Comparison of ENCODE assay signal across 8 mouse cellular contexts in the genomic region with DNA sequence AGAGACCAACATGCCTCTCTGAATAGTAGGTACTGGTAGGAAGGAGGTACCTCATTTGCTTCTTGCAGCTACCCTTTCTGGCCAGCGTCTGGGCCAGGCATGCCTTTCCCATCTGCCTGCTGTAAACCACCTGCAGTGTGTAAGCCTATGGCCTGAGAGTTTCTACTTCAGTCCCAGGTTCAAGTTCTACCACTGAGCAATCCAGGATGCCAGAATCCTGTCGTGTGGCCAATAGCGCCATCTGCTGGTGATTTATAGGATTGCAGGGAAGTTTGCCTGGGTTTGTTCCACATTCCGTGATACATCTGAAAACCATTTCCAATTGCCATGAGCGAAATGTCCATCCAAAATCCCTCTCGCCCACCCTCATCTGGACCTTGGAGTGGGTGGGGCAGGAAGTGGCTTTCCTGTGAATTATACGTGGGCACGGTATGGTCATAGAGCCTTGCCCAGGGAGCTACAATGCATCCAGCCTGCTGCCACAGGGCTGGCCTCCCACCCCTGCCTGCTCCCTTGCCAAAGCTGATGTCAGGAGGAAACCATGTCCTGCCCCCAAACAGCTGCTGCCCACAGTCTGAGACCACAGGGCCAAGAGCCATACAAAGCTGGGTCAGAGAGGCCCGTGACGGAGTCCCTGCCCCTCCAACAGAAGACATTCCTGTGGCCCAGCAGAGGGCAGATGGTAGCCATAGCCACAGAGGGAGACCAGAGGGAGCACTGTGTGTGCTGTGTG.
DNase-seq lines count a peak whose midpoint lies in the region; ATAC-seq lines count a peak whose summit lies in the region.

No protein-coding gene starts in this region.

- peak; percentile 45 for ATAC-seq in common myeloid progenitor, adult 5-6 weeks (replicated peaks; ENCODE audit: low read depth, poor library complexity, severe bottlenecking)
- ATAC-seq in intestine, embryonic 15.5 days = no peak

- no peak overlapping the region for H3K27ac ChIP-seq in intestine, embryonic 15.5 days

- H3K9ac ChIP-seq in intestine, embryonic 15.5 days = no peak overlapping the region

- DNase-seq in R1 (ENCODE audit: low read depth, low spot score) = peak; percentile 69
- peak; percentile 72 to 81 for DNase-seq in gastrocnemius, postnatal 36 days
- peak; percentile 82 to 84 for DNase-seq in left cerebral cortex, postnatal 25 days (ENCODE audit: low spot score in 2 of 2)
- peak; percentile 82 for DNase-seq in mesoderm, embryonic 11.5 days (ENCODE audit: low read depth, low spot score)
- DNase-seq in right cerebral cortex, postnatal 4 days = peak; percentile 84
- no peak for DNase-seq in yolk sac, embryonic 10.5 days (ENCODE audit: low spot score)

- 0 out of 2 replicates have a peak, but pooled peaks cover 4% of the 10 kb centered on the region for H3K27me3 ChIP-seq in intestine, embryonic 15.5 days (replicated peaks)

- H3K9me3 ChIP-seq in intestine, embryonic 15.5 days = no peaks in the 10 kb centered on the region

- H3K4me3 ChIP-seq in intestine, embryonic 15.5 days (replicated peaks) = no peak overlapping the region

- peaks cover 24% of the 10 kb centered on the region for H3K4me1 ChIP-seq in intestine, embryonic 15.5 days (replicated peaks)

- no peaks in the 10 kb centered on the region for H3K36me3 ChIP-seq in intestine, embryonic 15.5 days

- WGBS in intestine, embryonic 15.5 days = 21% methylated on average over 10 of the region's 10 CpGs

- intact Hi-C loops in gastrocnemius, postnatal 36 days (cut with DNase I) = loop anchor here (2.0 to 5.0 kb wide), 3 partner anchors 81 to 367 kb away; no protein-coding TSS in a partner anchor
- intact Hi-C loops in left cerebral cortex, postnatal 25 days (cut with DNase I) = loop anchor here (2.0 to 5.0 kb wide), 3 partner anchors 51 to 211 kb away; no protein-coding TSS in a partner anchor

- H3K4me2 ChIP-seq in intestine, embryonic 15.5 days (replicated peaks) = 0 out of 2 replicates have a peak overlapping the region, but pooled peaks have one; percentile 3
